Mouse (Mus musculus) lung, adult 2 months (tissue): ENCODE data around the gene Sly. TPM values are rescaled to one million over a fixed set of nuclear protein-coding genes. Genes with fewer than 3 reads are reported as not detected.
"Not testable (repeated sequence)": the region's sequence is repeated elsewhere in the genome, so short reads cannot be mapped to it uniquely, and the experiment has no call there.

Experiments used
- DNase-seq: peaks from one replicate; pipeline ENCODE4 v3.0.0; 2022
- H3K4me1 ChIP-seq: fragments of 200-500 bp; 2 replicates; pipeline ENCODE4 v1.6.1; 2011; ENCODE audit warnings: low read length; ENCODE audit not compliant: control insufficient read depth, insufficient read depth
- H3K4me3 ChIP-seq: fragments of 200-500 bp; replicated peaks from 2 replicates; pipeline ENCODE3; 2011; ENCODE audit warnings: low read depth, mild to moderate bottlenecking, control low read depth, low read length; ENCODE audit errors: extremely low read depth
- WGBS: fragments of 180-500 bp; shearing (Covaris S2); methylation state at CpG from one replicate; pipeline ENCODE4 v1.1.7; 2018; 5-methylcytosine and 5-hydroxymethylcytosine counted together
- polyA plus RNA-seq: library from polyadenylated mRNA; depleted of rRNA; stranded (reverse); fragments of >200 nt; gene quantifications from 2 replicates; pipeline ENCODE4 v1.2.3, GENCODE M21; 2012; rRNA removed

Sly gene
- polyA plus RNA-seq = not detected in 2 replicates

- not testable (repeated sequence) for H3K4me1 ChIP-seq, DNase-seq, H3K4me3 ChIP-seq
- no CpG with 5 or more reads among the region's 5 CpGs for WGBS
Measured at GRCm38 (mm10) chrY:57186888-57187287, at the start of gene Sly. Gene Sly (plus strand): TSS chrY:57187188.
